Mouse (Mus musculus) CH12.LX (cell line): ENCODE results near the gene Klhdc9. TPM values are rescaled to one million over a fixed set of nuclear protein-coding genes. Genes with fewer than 3 reads are reported as not detected.
A peak's percentile ranks its signal among the peaks of the same experiment; 100 is the strongest.

Experiments used
- DNase-seq: peaks from one replicate; pipeline ENCODE4 v3.0.0-alpha.2; 2013; ENCODE audit errors: extremely low read depth
- H3K27ac ChIP-seq: 2 replicates; pipeline ENCODE4 v1.5.1; 2012; ENCODE audit warnings: low read depth, mild to moderate bottlenecking, control low read depth, moderate library complexity; ENCODE audit not compliant: insufficient read depth
- H3K27me3 ChIP-seq: replicated peaks from 2 replicates; pipeline ENCODE3; 2012; ENCODE audit warnings: inconsistent platforms
- H3K36me3 ChIP-seq, 2 experiments: replicated peaks in 1 of 2; 2 replicates each; pipeline versions ENCODE3 to v1.6.1; 2012; ENCODE audit warnings: inconsistent platforms in 1 of 2, low read length in 1 of 2, mild to moderate bottlenecking in 1 of 2, mixed read lengths in 1 of 2, moderate library complexity in 1 of 2; ENCODE audit not compliant: control insufficient read depth in 1 of 2, insufficient read depth in 1 of 2
- H3K4me1 ChIP-seq, 2 experiments: 2 replicates each; pipeline ENCODE4 v1.6.1; 2012; ENCODE audit warnings: inconsistent platforms in 1 of 2, moderate library complexity in 1 of 2; ENCODE audit not compliant: insufficient read depth in 2 of 2, control insufficient read depth in 1 of 2
- H3K4me2 ChIP-seq: 2 replicates; pipeline ENCODE4 v1.6.1; 2012; ENCODE audit warnings: low read depth, mild to moderate bottlenecking, control low read depth; ENCODE audit not compliant: poor library complexity, insufficient read depth, severe bottlenecking
- H3K4me3 ChIP-seq, 3 experiments: fragments of 150-350 bp in 1 of 3; sonication (generic) in 1 of 3; replicated peaks in 1 of 3; 2 replicates each; pipeline versions ENCODE3 to v1.5.1; 2011 to 2012; ENCODE audit warnings: low read depth in 2 of 3, low read length in 2 of 3, mild to moderate bottlenecking in 2 of 3, moderate library complexity in 2 of 3, control low read depth in 1 of 3, improper control_type of control experiment in 1 of 3, inconsistent platforms in 1 of 3, mixed read lengths in 1 of 3; ENCODE audit not compliant: poor library complexity in 1 of 3
- H3K79me2 ChIP-seq: replicated peaks from 2 replicates; pipeline ENCODE4 v1.6.1; 2012; ENCODE audit warnings: mild to moderate bottlenecking, moderate library complexity; ENCODE audit not compliant: control insufficient read depth, poor library complexity, insufficient read depth, severe bottlenecking; ENCODE audit errors: extremely low read depth
- H3K9ac ChIP-seq: 2 replicates; pipeline ENCODE4 v1.6.1; 2012; ENCODE audit warnings: low read depth, mild to moderate bottlenecking, control low read depth, moderate library complexity; ENCODE audit not compliant: insufficient read depth
- H3K9me3 ChIP-seq: replicated peaks from 2 replicates; pipeline ENCODE3; 2012; ENCODE audit warnings: low read length, inconsistent platforms, mixed read lengths
- CTCF ChIP-seq, 2 experiments: IDR thresholded peaks in 1 of 2; conservative IDR thresholded peaks in 1 of 2; 2 replicates each; pipeline ENCODE4 v1.5.1; 2011 to 2012; ENCODE audit warnings: low read depth in 2 of 2, low read length in 2 of 2, improper control_type of control experiment in 1 of 2, inconsistent platforms in 1 of 2, mild to moderate bottlenecking in 1 of 2, moderate library complexity in 1 of 2
- E2F4 ChIP-seq: IDR thresholded peaks from 2 replicates; pipeline ENCODE4 v1.6.1; 2011; ENCODE audit warnings: low read depth, low read length, improper control_type of control experiment; ENCODE audit not compliant: insufficient replicate concordance
- ELF1 ChIP-seq: IDR thresholded peaks from 2 replicates; pipeline ENCODE4 v1.6.1; 2014; ENCODE audit warnings: low read depth, mild to moderate bottlenecking, inconsistent platforms, low read length, improper control_type of control experiment
- EP300 ChIP-seq: IDR thresholded peaks from 2 replicates; pipeline ENCODE4 v1.6.1; 2011; ENCODE audit warnings: low read length, improper control_type of control experiment
- MAFK ChIP-seq: IDR thresholded peaks from 2 replicates; pipeline ENCODE4 v1.6.1; 2011; ENCODE audit warnings: low read length, improper control_type of control experiment; ENCODE audit not compliant: insufficient replicate concordance
- MAX ChIP-seq: IDR thresholded peaks from 2 replicates; pipeline ENCODE4 v1.6.1; 2011; ENCODE audit warnings: low read length, improper control_type of control experiment
- MYC ChIP-seq: IDR thresholded peaks from 2 replicates; pipeline ENCODE4 v1.6.1; 2011; ENCODE audit warnings: low read depth, mild to moderate bottlenecking, improper control_type of control experiment, low read length
- NELFE ChIP-seq: IDR thresholded peaks from 2 replicates; pipeline ENCODE4 v1.6.1; 2011; ENCODE audit warnings: low read depth, low read length, improper control_type of control experiment
- NRF1 ChIP-seq: IDR thresholded peaks from 2 replicates; pipeline ENCODE4 v1.6.1; 2014; ENCODE audit warnings: low read depth, mild to moderate bottlenecking, inconsistent platforms, low read length, improper control_type of control experiment, moderate library complexity
- PAX5 ChIP-seq: IDR thresholded peaks from 2 replicates; pipeline ENCODE4 v1.6.1; 2012; ENCODE audit warnings: low read length, inconsistent platforms, mixed read lengths
- POLR2A ChIP-seq: IDR thresholded peaks from 2 replicates; pipeline ENCODE4 v1.6.1; 2011; ENCODE audit warnings: low read depth, mild to moderate bottlenecking, improper control_type of control experiment, low read length
- RAD21 ChIP-seq: IDR thresholded peaks from 2 replicates; pipeline ENCODE4 v1.6.1; 2011; ENCODE audit warnings: low read depth, mild to moderate bottlenecking, low read length, improper control_type of control experiment, moderate library complexity
- RCOR1 ChIP-seq: conservative IDR thresholded peaks from 2 replicates; pipeline ENCODE4 v1.6.1; 2012; ENCODE audit warnings: low read depth, mild to moderate bottlenecking, inconsistent platforms, low read length, improper control_type of control experiment
- SIN3A ChIP-seq: IDR thresholded peaks from 2 replicates; pipeline ENCODE4 v1.6.1; 2012; ENCODE audit warnings: low read length, improper control_type of control experiment, inconsistent platforms
- SMC3 ChIP-seq: IDR thresholded peaks from 2 replicates; pipeline ENCODE4 v1.6.1; 2011; ENCODE audit warnings: low read depth, low read length, improper control_type of control experiment
- TCF12 ChIP-seq: IDR thresholded peaks from 2 replicates; pipeline ENCODE4 v1.6.1; 2014; ENCODE audit warnings: low read depth, mild to moderate bottlenecking, inconsistent platforms, low read length, improper control_type of control experiment
- UBTF ChIP-seq: IDR thresholded peaks from 2 replicates; pipeline ENCODE4 v1.6.1; 2012; ENCODE audit warnings: low read depth, mild to moderate bottlenecking, inconsistent platforms, low read length, improper control_type of control experiment, moderate library complexity
- USF1 ChIP-seq: IDR thresholded peaks from 2 replicates; pipeline ENCODE4 v1.6.1; 2014; ENCODE audit warnings: low read depth, mild to moderate bottlenecking, inconsistent platforms, low read length, improper control_type of control experiment
- ZC3H11A ChIP-seq: IDR thresholded peaks from 2 replicates; pipeline ENCODE4 v1.6.1; 2012; ENCODE audit warnings: low read depth, mild to moderate bottlenecking, inconsistent platforms, low read length, improper control_type of control experiment
- ZMIZ1 ChIP-seq: IDR thresholded peaks from 2 replicates; pipeline ENCODE4 v1.6.1; 2012; ENCODE audit warnings: low read depth, mild to moderate bottlenecking, inconsistent platforms, low read length, improper control_type of control experiment
- ZNF384 ChIP-seq: IDR thresholded peaks from 2 replicates; pipeline ENCODE4 v1.6.1; 2012; ENCODE audit warnings: low read depth, low read length, improper control_type of control experiment, inconsistent platforms
- dilution Hi-C: fragments of 300-500 bp; cut with MboI; formaldehyde crosslinking; loops from 2 replicates; pipeline ENCODE4 v1.14.3; 2020; ENCODE audit warnings: low sequenced_read_pairs; ENCODE audit not compliant: extremely low pct_unique_long_range_greater_than_20kb, extremely low pct_ligation_motif_present
- in situ Hi-C: fragments of 300-500 bp; cut with MboI; formaldehyde crosslinking; loops from 3 replicates; pipeline ENCODE4 v1.14.3; 2019; ENCODE audit warnings: low sequenced_read_pairs, low pct_ligation_motif_present, low pct_unique_long_range_greater_than_20kb, mixed read lengths
- polyA plus RNA-seq: library from polyadenylated mRNA; unstranded; fragments of >175 nt; gene quantifications from 2 replicates; pipeline ENCODE4 v1.2.1, GENCODE M21; 2012; ENCODE audit warnings: low read depth; ENCODE audit not compliant: insufficient read length
- total RNA-seq, 2 experiments: library from RNA; depleted of rRNA; stranded (reverse); fragments of 300-350 nt in 1 of 2; fragments of >200 nt in 1 of 2; gene quantifications; 2 replicates each; pipeline ENCODE4 v1.2.3; 2012 to 2014

Klhdc9 gene
- total and polyA plus RNA-seq, 3 experiments = 0.08 TPM; not detected in 2

DNA sequence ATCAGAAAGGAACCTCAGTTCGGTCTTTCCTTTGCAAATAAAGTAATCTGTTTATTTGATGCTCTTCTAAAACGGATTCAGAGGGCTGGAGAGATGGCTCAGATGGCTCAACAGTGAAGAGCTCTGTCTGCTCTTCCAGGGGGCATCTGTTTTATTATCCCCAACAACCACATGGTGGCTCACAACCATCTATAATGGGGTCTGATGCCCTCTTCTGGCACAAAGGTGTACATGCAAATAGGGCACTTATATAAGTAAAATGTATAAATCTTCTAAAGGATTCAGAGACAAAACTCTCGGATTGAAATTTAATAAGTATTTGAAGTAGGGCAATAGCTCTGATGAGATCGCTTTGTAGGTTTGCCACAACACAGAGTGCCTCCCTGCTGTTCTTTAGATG, 2.2 kb downstream of the Klhdc9 start:
- in situ Hi-C loops = no loop called here

DNA sequence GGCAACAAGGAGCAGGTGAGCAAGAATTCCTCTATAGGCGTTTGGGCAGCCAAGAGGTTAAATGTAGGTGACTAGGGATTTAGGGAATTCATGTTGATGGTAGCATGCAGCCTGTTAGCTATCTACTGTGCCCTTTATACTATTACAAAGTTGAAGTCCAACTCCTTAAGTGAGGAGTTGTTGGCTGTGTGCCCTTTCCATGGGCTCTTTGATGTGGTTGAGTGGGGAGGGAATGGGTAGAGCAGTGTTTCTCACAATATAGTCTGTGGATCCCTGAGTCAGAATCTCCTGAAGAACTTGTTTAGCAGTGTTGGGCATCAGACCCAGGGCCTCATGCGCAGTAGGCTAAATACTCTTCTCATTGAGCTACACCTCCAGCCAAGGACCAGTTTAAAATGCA, 3.8 kb downstream of the Klhdc9 start:
- in situ Hi-C loops = no loop called here
- H3K4me1 ChIP-seq = peaks cover 0 to 10% of the 10 kb centered on the region in 2 experiments; a peak in 1 of 4 replicates
- H3K4me2 ChIP-seq = no peak overlapping the region
- peaks cover 6% of the 10 kb centered on the region for H3K9me3 ChIP-seq
- dilution Hi-C loops = no loop called here
- H3K36me3 ChIP-seq = peaks cover 32 to 74% of the 10 kb centered on the region in 2 experiments
- no peak for DNase-seq
- H3K27me3 ChIP-seq = no peaks in the 10 kb centered on the region
- no peak overlapping the region for H3K4me3 ChIP-seq
- TF ChIP-seq MYC (no peak), E2F4 (no peak), RCOR1 (no peak), PAX5 (no peak), ZMIZ1 (no peak), EP300 (no peak), MAFK (no peak), NRF1 (no peak), USF1 (no peak), UBTF (no peak), ELF1 (no peak)
- TF ChIP-seq, all 38 proteins: peak for 0
- peaks cover 32% of the 10 kb centered on the region for H3K79me2 ChIP-seq
- no peak overlapping the region for H3K27ac ChIP-seq
- H3K9ac ChIP-seq = no peak overlapping the region

More for the DNA sequence above, 2.2 kb downstream of the Klhdc9 start:
- H3K9ac ChIP-seq = no peak overlapping the region
- TF ChIP-seq MAX (0 out of 2 replicates have a peak, but pooled peaks have one; percentile 24), NRF1 (no peak), SMC3 (peak; percentile 71), UBTF (no peak), ZNF384 (0 out of 2 replicates have a peak, but pooled peaks have one; percentile 38), SIN3A (no peak), ZC3H11A (no peak), CTCF (conservative IDR thresholded peaks at IDR 0.05 in 1 of 2, IDR thresholded peaks at IDR 0.05 in 1 of 2; ENCODE audit: low read depth in 2 of 2, low read length in 2 of 2) (peak; percentile 41 to 96; a peak in 3 of 4 replicates), NELFE (peak; percentile 26; the same call in 1 of the 2 replicates), POLR2A (no peak), PAX5 (no peak), EP300 (no peak), RAD21 (peak; percentile 40), TCF12 (0 out of 2 replicates have a peak, but pooled peaks have one; percentile 10)
- no peak overlapping the region for H3K4me3 ChIP-seq
- peaks cover 32 to 65% of the 10 kb centered on the region in 2 experiments for H3K36me3 ChIP-seq
- H3K9me3 ChIP-seq = peaks cover 6% of the 10 kb centered on the region
- no peaks in the 10 kb centered on the region for H3K27me3 ChIP-seq
- H3K4me1 ChIP-seq = peaks cover 0 to 5% of the 10 kb centered on the region in 2 experiments; a peak in 1 of 4 replicates
- dilution Hi-C loops = no loop called here
- H3K79me2 ChIP-seq = peaks cover 16% of the 10 kb centered on the region
- no peak overlapping the region for H3K27ac ChIP-seq
- H3K4me2 ChIP-seq = no peak overlapping the region
- peak; percentile 41 for DNase-seq
